Mouse (Mus musculus) embryonic facial prominence, embryonic 14.5 days (tissue): Measurements from ENCODE around the gene Ttll3. TPM values are rescaled to one million over a fixed set of nuclear protein-coding genes. Genes with fewer than 3 reads are reported as not detected.

Source experiments
- ATAC-seq: fragments of 200-750 bp; cut with Nextera tagmentation; 2 replicates; pipeline ENCODE4 v1.8.0; 2017; ENCODE audit warnings: low read depth, moderate number of reproducible peaks, moderate TSS enrichment
- DNase-seq: peaks from one replicate; pipeline ENCODE4 v3.0.0-alpha.2; 2015; ENCODE audit warnings: low spot score
- H3K27ac ChIP-seq: fragments of 300-500 bp; sonication (generic); replicated peaks from 2 replicates; pipeline ENCODE4 v1.5.1; 2014; ENCODE audit warnings: low read depth, mild to moderate bottlenecking, low read length, moderate library complexity
- H3K27me3 ChIP-seq: fragments of 300-500 bp; sonication (generic); replicated peaks from 2 replicates; pipeline ENCODE4 v1.6.1; 2014; ENCODE audit warnings: low read length; ENCODE audit not compliant: control insufficient read depth, insufficient read depth
- H3K36me3 ChIP-seq: fragments of 300-500 bp; sonication (generic); 2 replicates; pipeline ENCODE4 v1.6.1; 2014; ENCODE audit warnings: low read length, mixed read lengths; ENCODE audit not compliant: control insufficient read depth, insufficient read depth
- H3K4me1 ChIP-seq: fragments of 300-500 bp; sonication (generic); 2 replicates; pipeline ENCODE4 v1.6.1; 2014; ENCODE audit warnings: antibody characterized with exemption, low read length; ENCODE audit not compliant: control insufficient read depth, insufficient read depth
- H3K4me2 ChIP-seq: fragments of 300-500 bp; sonication (generic); 2 replicates; pipeline ENCODE4 v1.6.1; 2014; ENCODE audit warnings: low read depth, mild to moderate bottlenecking, low read length, moderate library complexity, mixed read lengths
- H3K4me3 ChIP-seq: fragments of 300-500 bp; sonication (generic); 2 replicates; pipeline ENCODE4 v1.5.1; 2014; ENCODE audit warnings: low read depth, mild to moderate bottlenecking, low read length
- H3K9ac ChIP-seq: fragments of 300-500 bp; sonication (generic); 2 replicates; pipeline ENCODE4 v1.6.1; 2014; ENCODE audit warnings: low read depth, mild to moderate bottlenecking, low read length, moderate library complexity, mixed read lengths
- H3K9me3 ChIP-seq: fragments of 300-500 bp; sonication (generic); 2 replicates; pipeline ENCODE4 v1.6.1; 2016; ENCODE audit warnings: low read length; ENCODE audit not compliant: control insufficient read depth
- WGBS: fragments of 180-500 bp; shearing (Covaris S2); extraction: QIAGEN DNeasy Blood & Tissue Kit; methylation state at CpG from one replicate; pipeline ENCODE4 v1.1.7; 2014; 5-methylcytosine and 5-hydroxymethylcytosine counted together
- polyA plus RNA-seq: library from polyadenylated mRNA; unstranded; fragments of >200 nt; fragmentation: Nextera tagmentation; extraction: Ambion mirVana; gene quantifications from 2 replicates; pipeline ENCODE4 v1.2.1, GENCODE M21; 2014

Gene Ttll3
- polyA plus RNA-seq, 1 experiment from 2014 or later: 5.4 TPM

- 87% methylated on average over 11 of the region's 11 CpGs for WGBS
- H3K9me3 ChIP-seq: no peaks in the 10 kb centered on the region
- ATAC-seq: no peak
Measured at GRCm38 (mm10) chr6:113385160-113385714, 3.8 kb upstream of the Ttll3 start.

GRCm38 (mm10) chr6:113386025-113386424 lies 3.0 kb upstream of the Ttll3 start:
- Histone ChIP-seq H3K36me3 (peaks cover 100% of the 10 kb centered on the region), H3K4me2 (no peak overlapping the region), H3K4me1 (no peaks in the 10 kb centered on the region), H3K9ac (no peak overlapping the region), H3K27me3 (no peaks in the 10 kb centered on the region), H3K4me3 (no peak overlapping the region), H3K9me3 (no peaks in the 10 kb centered on the region), H3K27ac (no peak overlapping the region)
- ATAC-seq: peak; percentile 39; the same call in 1 of the 2 replicates
- peak; percentile 25 for DNase-seq
- 81% methylated on average over 3 of the region's 3 CpGs for WGBS

More at GRCm38 (mm10) chr6:113385160-113385714, 3.8 kb upstream of the Ttll3 start:
- Histone ChIP-seq H3K9ac (no peak overlapping the region), H3K4me2 (no peak overlapping the region), H3K4me3 (no peak overlapping the region), H3K27ac (0 out of 2 replicates have a peak overlapping the region, but pooled peaks have one; percentile 28), H3K36me3 (peaks cover 100% of the 10 kb centered on the region), H3K4me1 (no peaks in the 10 kb centered on the region), H3K27me3 (no peaks in the 10 kb centered on the region)
- DNase-seq: no peak

- no peak for ATAC-seq
- Histone ChIP-seq H3K4me3 (no peak overlapping the region), H3K9me3 (no peaks in the 10 kb centered on the region), H3K4me2 (no peak overlapping the region), H3K9ac (no peak overlapping the region), H3K27me3 (peaks cover 6% of the 10 kb centered on the region; the same call in 1 of the 2 replicates), H3K4me1 (0 out of 2 replicates have a peak, but pooled peaks cover 2% of the 10 kb centered on the region), H3K27ac (no peak overlapping the region), H3K36me3 (peaks cover 68% of the 10 kb centered on the region)
- WGBS: 83% methylated on average over 3 of the region's 3 CpGs
- DNase-seq: no peak
Measured at GRCm38 (mm10) chr6:113390715-113391114, 1.7 kb downstream of the Ttll3 start.

- DNase-seq: no peak
- 31% methylated on average over 10 of the region's 10 CpGs for WGBS
- peaks cover 55% of the 10 kb centered on the region for H3K36me3 ChIP-seq
- H3K27me3 ChIP-seq: peaks cover 6% of the 10 kb centered on the region; the same call in 1 of the 2 replicates
- no peaks in the 10 kb centered on the region for H3K9me3 ChIP-seq
- peak overlapping the region; percentile 75 for H3K9ac ChIP-seq
- peak overlapping the region; percentile 87 for H3K4me2 ChIP-seq
- no peak overlapping the region; the same call in 1 of the 2 replicates for H3K27ac ChIP-seq
- H3K4me3 ChIP-seq: peak overlapping the region; percentile 46
- ATAC-seq: no peak
- 0 out of 2 replicates have a peak, but pooled peaks cover 2% of the 10 kb centered on the region for H3K4me1 ChIP-seq
Measured at GRCm38 (mm10) chr6:113392015-113392386, 2.9 kb downstream of the Ttll3 start.

- H3K36me3 ChIP-seq: peaks cover 50% of the 10 kb centered on the region
- ATAC-seq (peak; percentile 84), DNase-seq (peak; percentile 63)
- WGBS: under 1% methylated on average over 38 of the region's 51 CpGs
- H3K4me3 ChIP-seq: peak overlapping the region; percentile 46
- H3K27me3 ChIP-seq: peaks cover 6% of the 10 kb centered on the region; the same call in 1 of the 2 replicates
- H3K9me3 ChIP-seq: no peaks in the 10 kb centered on the region
- peak overlapping the region; percentile 75 for H3K9ac ChIP-seq
- H3K4me1 ChIP-seq: 0 out of 2 replicates have a peak, but pooled peaks cover 2% of the 10 kb centered on the region
- no peak overlapping the region; the same call in 1 of the 2 replicates for H3K27ac ChIP-seq
- peak overlapping the region; percentile 87 for H3K4me2 ChIP-seq
Measured at GRCm38 (mm10) chr6:113392387-113393071, 3.5 kb downstream of the Ttll3 start.

- DNase-seq (no peak), ATAC-seq (no peak)
- WGBS: 80% methylated on average over 6 of the region's 6 CpGs
- H3K4me2 ChIP-seq: no peak overlapping the region
- no peak overlapping the region for H3K4me3 ChIP-seq
- 0 out of 2 replicates have a peak, but pooled peaks cover 2% of the 10 kb centered on the region for H3K4me1 ChIP-seq
- no peak overlapping the region for H3K27ac ChIP-seq
- peaks cover 6% of the 10 kb centered on the region; the same call in 1 of the 2 replicates for H3K27me3 ChIP-seq
- no peaks in the 10 kb centered on the region for H3K9me3 ChIP-seq
- H3K36me3 ChIP-seq: peaks cover 36% of the 10 kb centered on the region
- H3K9ac ChIP-seq: no peak overlapping the region
Measured at GRCm38 (mm10) chr6:113393951-113394350, 4.9 kb downstream of the Ttll3 start.

- DNase-seq: no peak
- H3K4me3 ChIP-seq: no peak overlapping the region
- no peak for ATAC-seq
- no peak overlapping the region for H3K9ac ChIP-seq
- H3K36me3 ChIP-seq: peaks cover 30% of the 10 kb centered on the region
- H3K27ac ChIP-seq: no peak overlapping the region
- H3K4me1 ChIP-seq: 0 out of 2 replicates have a peak, but pooled peaks cover 2% of the 10 kb centered on the region
- H3K9me3 ChIP-seq: no peaks in the 10 kb centered on the region
- no peak overlapping the region for H3K4me2 ChIP-seq
- WGBS: 94% methylated on average over 11 of the region's 11 CpGs
- H3K27me3 ChIP-seq: peaks cover 6% of the 10 kb centered on the region; the same call in 1 of the 2 replicates
Measured at GRCm38 (mm10) chr6:113394811-113395210, 5.8 kb downstream of the Ttll3 start.

GRCm38 (mm10) chr6:113395501-113395900 lies 6.4 kb downstream of the Ttll3 start:
- Histone ChIP-seq H3K9me3 (no peaks in the 10 kb centered on the region), H3K27ac (no peak overlapping the region), H3K36me3 (peaks cover 24% of the 10 kb centered on the region; the same call in 1 of the 2 replicates), H3K4me2 (no peak overlapping the region), H3K4me3 (no peak overlapping the region), H3K9ac (no peak overlapping the region), H3K27me3 (peaks cover 6% of the 10 kb centered on the region; the same call in 1 of the 2 replicates), H3K4me1 (0 out of 2 replicates have a peak, but pooled peaks cover 2% of the 10 kb centered on the region)
- ATAC-seq (no peak), DNase-seq (no peak)
- 93% methylated on average over 6 of the region's 6 CpGs for WGBS
